Mouse (Mus musculus) spleen, postnatal 10 days (tissue): ENCODE results near the gene Nmnat1.

ENCODE experiments used
- DNase-seq, 2 experiments: peaks; one replicate each; pipeline ENCODE4 v3.0.0; 2021 to 2022; ENCODE audit warnings: low spot score in 2 of 2

Gene Nmnat1

DNA sequence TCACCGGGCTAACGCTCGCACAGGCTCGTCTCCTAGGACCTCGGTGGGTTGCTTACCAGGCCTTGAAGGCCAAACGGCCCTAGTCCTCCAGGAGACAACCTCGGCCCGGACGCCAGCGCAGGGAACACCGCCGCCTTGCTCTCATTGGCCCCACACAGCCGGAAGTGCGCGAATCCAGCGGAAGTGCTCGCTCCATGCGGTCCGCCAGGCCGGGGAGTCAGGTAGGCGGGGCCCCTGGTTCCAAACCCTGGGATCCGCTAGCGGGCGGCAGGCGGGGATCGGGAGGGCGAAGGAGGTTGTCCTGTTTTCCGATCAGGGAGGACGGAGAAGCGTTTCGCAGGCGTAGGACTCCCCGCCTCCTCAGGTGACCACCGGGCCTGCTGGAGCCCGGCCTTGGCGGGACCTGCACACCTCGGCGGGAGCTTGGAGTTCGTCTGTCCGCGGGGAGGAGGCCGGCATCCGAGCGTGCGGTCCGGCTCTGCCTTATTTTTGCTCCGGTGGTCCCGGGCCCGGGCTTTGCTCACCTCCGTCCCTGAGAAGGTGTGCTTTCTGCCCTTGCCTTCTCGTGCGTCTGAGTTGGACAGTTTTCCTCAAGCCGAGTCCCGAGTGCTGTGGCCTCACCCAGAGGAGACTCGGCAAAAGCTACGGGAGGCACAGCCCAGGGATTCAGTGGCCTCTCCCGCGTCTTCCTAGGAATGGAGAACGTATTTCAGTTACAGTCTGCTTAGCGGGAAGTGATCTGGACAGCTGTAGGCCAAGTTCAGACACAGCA is at the start of gene Nmnat1, which contains the start of gene Lzic:
Gene Nmnat1 (minus strand): TSS at position 150 of the 772 bp plus-strand sequence.
Gene Lzic (plus strand): TSS at position 177 of the 772 bp plus-strand sequence.
- DNase-seq = peak; percentile 79 to 91

DNA sequence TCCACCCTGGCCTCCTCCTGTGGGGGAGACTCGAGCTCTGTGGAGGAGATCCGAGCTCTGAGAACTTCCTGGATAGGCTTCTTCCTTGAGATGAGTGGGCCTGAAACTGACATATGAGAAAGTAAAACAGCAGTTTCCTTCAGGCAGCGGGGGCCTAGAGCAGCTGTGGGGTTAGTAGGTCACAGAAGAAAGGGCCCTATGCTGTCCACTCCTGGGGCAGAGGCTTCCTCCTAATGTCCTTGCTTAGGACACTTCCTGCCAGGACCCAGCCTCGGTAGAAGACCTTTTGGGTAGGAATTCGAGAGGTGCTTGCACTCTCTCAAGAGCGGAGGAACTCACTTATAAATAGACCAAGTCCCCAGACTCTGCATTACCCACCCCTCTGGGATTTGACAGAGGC is 44.7 kb upstream of the Nmnat1 start:
- no peak for DNase-seq

DNA sequence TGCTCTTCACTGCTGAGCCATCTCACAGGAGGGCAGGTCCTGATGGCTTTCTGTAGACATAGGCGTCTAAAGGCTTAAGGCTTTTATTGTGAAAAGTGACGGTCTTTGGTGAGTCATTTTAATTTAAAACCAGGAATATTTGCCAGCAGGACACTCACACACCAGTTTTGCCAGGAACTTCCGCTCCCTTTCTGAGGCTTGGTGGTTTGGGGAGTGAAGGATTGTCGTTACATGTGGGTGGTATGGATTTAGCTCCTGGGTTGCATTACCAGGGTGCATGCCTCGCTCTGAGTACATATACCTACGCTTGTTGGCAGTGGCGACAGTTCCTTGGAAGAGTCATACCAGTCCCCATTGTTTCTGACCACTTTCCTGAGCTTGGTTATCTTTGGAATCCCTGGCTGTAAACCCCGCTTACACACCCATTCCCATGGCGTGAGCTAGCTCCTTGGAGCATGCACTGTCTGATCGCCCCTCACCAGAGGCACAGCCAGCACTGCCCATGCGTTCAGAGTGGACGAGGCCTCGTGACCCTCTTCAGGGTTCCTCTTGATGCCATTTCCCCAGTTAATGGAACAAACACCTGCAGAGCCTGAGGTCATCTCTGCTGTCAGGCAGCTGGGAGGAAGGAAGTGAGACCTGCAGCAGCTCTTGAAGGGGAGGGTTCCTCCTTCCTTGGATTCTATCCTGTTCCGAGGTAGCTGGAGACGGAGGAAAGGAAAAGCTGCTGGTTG is 42.8 kb upstream of the Nmnat1 start:
- no peak for DNase-seq

- DNase-seq = no peak
Observed at GRCm38 (mm10) chr4:149526330-149526729, 41.3 kb upstream of the Nmnat1 start.

DNA sequence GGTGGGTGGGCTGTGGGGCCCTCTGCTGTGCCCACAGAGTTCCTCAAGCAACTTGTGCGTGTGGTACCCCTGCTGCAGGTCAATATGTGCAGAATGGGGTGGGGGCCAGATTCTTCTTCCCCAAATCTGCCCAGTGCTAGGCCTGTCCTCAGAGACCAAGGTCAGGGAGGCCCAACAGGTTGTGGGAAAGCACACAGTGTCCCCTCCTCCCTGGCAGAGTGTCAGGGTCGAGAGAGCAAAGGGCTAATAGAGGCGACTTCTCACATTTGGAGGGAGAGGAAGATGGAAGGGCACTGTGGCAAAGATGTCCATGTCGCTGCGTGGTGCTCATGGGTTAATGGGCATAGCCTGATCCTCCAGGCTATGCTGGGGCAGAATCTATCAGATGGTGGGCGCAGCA is 40.8 kb upstream of the Nmnat1 start:
- DNase-seq = no peak

DNA sequence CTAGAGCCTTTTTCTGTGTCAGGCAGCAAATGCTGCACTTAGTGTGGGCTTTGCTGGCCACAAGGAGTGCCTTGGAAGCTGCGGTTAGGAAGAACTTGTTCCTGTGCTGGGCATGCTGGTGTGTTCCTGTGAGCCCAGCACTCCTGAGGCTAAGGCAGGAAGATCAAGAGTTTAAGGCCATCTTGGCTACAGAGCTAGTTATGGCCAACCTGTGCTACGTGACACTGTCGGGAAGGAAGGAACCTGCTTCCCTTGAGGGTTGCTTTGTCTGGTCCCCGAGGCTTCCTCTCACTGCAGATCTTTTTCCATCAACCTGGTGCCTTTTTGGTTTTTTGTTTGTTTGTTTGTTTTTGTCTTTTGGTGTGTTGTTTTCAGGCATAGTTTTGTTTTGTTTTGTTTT is 40.2 kb upstream of the Nmnat1 start:
- no peak for DNase-seq

GRCm38 (mm10) chr4:149523961-149524360 is 39.0 kb upstream of the Nmnat1 start:
- no peak for DNase-seq

DNA sequence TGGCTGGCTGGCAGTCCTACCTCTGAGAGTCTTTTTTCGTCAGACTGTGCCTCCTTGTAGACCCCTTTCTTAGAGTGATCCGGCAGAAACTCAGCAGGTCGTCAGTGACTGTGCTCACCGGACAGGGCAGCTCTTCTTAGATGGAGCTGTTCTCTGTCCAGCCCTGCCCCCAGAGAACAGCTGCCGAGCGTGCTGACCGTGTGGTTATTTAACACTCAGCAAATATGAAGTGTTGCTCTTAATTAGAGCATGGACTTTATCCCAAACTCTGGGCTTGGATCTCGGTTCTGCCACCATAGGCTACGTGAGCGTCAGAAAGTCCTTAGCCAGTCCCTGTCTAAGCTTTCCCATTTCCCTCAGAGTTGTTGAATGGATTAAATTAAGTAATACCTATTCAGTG is 36.3 kb upstream of the Nmnat1 start:
- DNase-seq = no peak

DNA sequence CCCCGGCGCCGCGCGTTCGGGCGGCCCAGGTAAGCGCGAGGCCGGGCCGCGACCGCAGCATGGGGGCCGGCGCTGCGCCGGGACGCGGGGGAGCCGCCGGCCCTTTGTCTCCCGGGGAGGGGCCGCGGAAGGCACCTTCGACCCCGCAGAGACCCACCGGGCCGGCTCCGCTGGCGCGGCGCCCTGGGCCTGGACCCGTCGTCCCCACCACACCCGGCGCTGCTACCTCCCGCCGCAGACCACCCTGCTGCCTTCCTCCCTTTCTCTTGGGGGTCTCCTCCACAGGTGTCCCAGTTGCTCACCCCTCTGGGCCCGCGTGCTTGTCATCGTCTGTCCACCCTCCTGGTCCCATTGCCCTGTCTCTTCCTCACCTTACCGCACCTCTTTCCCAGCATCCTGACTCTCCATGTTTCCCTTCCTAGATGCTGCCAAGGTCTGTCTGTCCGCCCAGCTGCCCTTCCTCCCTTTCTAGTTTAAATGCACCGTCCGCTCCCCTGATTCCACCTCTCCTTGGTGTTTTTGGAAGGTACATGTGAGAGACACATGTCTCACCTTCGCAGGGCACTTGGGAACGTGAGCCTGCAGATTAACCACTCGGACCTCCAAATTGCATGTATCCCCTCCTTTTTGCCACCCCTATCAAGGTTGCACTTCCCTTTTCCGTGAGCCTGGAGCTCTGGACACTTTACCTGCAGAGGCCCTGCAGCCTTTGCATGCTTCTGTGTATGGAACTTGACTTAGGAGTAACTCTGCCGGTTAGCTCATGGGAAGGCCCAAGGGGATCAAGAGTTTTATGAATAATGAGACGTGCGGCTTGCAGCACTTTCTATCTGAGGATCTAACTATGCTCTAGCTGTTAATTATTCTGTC is 33.6 kb upstream of the Nmnat1 start:
- peak; percentile 7 to 29 for DNase-seq

DNA sequence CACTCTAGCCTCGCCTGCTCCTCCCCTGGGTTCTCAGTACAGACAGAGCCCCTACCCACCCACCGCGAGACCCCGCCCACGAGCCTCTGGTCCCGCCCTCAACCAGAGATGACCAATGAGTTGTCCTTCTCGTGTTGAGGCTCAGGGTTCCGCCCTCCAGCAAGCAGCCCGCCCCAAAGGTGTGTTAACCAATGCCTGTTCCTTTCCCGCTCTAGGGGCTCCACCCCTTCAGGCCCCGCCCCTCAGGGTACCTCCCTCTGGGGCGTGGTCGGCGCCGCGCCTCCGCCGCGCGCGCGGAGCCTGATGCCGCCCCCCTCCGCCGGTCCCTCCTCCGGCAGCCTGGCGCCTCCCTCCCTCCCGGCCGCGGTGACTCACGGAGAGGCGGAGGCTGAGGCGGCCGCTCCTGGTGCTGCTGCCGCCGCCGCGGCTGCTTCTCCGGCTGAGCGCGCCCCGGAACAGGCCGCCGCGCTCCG is 32.9 kb upstream of the Nmnat1 start, which contains the start of gene Ctnnbip1:
Gene Ctnnbip1 (plus strand): TSS at position 369 of the 473 bp plus-strand sequence.
- DNase-seq = peak; percentile 75 to 94

DNA sequence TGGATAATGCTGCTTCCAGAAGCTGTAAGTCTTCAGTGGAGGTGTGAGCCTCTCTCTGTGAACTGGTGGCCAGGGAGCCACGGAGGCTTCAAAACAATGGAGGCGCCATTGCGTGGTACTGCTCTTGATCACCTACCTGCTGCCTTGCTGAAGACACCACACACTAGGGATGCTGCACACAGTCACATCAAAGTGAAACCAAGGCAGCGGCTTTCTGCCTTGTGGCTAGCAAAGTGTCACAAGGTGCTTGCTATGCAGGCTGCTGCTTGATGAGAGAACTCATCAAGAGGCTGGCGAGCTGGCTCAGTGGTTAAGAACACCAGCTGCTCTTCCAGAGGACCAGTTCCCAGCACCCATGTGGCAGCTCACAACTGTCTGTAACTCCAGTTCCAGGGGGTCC is 30.7 kb upstream of the Nmnat1 start:
- no peak for DNase-seq

DNA sequence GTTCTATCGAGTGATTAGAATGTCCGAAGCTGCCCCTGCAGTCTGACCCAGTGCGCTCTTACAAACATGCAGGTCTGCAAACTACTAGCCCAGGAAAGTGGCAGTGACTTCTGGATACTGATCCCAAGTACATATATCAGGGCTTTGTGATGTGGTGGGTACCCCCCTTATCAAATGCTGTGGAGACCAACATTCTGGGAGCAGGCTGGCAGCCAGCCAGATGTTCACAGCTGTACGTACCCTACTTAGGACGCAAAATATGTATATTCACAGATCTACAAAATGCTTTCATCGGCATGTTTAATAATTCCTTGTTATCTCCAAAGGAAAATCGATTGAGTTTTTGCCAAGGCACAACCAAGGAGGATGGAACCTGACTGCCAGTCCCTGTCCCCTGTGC is 27.1 kb upstream of the Nmnat1 start:
- DNase-seq = no peak

DNA sequence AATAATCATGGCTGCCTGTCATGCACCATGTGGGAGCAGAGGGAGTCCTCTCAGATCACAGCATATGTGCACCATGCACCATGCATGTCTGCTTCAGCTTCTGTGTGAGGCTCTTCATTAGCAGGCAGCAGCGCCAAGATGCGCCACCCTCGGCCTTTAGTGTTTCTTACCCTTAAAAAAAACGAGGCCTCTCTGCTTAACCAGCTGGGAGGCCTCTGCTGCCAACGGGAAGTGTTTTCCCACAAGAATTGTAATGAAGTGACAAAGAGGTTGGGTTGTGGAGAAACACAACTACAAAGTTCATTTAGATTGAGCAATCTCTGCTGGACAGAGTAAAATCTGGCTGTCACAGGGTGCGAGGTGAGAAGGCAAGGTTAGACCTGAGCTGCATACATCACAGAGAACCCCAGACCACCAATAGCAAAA is 26.2 kb upstream of the Nmnat1 start:
- DNase-seq = no peak

DNA sequence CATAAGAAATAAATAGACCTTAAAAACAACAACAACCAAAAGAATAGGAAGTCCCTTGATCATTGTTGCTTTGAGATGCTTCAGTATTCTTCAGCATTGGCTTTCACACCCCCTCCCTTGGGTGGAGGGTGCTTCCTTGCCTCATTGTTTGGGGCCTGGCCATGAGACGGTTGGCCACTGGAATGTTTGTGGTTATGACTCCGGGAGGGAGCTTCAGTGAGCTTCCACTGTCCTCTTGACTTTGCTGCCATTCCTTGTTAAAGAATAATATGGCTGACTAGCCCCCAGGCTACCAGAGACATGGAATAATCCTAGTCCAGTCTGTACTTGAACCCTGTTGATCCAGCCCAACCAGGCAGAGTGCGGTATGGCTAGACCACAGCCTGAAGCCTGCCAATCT is 21.9 kb upstream of the Nmnat1 start:
- no peak for DNase-seq

DNA sequence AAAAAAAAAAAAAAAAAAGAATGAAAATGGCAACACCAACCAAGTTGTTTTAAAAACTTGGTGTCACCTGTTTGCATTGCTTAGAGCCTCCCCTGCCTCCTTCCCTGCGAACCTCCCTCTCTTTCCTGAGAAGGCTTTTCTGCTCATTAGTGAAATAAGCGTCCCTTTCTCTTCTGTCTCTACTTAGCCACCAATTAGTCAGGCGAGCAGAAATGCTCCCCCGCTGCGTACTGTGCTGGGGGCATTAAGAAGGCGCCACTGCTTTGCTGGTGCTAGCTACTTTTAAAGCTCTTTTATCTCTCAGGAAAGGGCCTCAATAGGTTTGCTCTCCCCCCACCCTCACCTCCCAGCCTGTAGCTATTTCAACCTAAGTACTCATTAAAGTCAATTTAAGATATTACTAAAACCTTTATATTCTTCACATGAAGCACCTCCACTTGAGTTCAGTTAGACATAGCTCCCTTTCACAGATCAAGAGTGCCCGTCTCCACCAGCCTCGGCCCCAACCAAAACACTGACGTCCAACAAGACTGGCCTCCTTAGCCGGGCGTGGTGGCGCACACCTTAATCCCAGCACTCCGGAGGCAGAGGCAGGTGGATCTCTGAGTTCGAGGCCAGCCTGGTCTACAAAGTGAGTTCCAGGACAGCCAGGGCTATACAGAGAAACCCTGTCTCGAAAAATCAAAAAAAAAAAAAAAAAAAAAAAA is 20.4 kb upstream of the Nmnat1 start:
- DNase-seq = no peak

DNA sequence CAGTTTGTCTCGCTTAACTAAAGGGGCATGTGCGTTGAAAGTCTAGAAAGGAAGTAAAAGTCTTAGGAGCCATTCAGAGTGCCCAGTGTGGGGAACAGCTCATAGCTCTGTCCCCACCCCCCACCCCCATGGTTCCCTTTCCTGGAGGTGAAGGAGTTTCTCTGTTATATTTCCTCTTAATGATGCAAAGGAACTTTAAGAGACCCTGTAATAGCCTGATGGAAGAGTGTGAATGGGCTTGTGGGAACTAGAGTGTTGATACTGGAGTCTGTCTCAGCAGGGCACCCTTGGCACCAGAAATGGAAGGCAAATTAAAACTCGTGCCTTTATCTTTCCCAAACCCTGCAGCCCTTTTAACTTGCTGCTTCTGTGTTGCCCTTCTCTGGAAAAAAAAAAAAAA is 19.9 kb upstream of the Nmnat1 start:
- DNase-seq = no peak

GRCm38 (mm10) chr4:149504363-149504762 is 19.4 kb upstream of the Nmnat1 start:
- DNase-seq = no peak

DNA sequence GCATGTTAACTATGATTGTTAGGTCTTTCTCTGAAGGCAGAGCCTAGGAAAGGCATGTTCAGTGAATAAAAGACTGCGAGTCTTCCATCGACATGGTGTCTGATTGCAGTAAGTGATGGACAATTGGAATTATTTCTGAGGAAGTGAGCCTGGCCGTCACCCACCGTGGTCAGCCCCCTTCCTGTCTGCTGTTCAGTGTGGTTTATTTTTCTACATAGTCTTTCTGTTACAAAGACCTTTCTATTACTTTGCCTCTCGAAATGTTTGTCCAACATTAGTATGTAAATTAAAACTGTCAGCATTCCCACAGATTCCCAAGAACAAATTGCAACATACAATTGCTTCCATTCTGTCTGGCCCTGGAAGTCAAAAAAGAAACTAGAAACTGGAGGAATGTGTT is 14.8 kb upstream of the Nmnat1 start:
- no peak for DNase-seq

DNA sequence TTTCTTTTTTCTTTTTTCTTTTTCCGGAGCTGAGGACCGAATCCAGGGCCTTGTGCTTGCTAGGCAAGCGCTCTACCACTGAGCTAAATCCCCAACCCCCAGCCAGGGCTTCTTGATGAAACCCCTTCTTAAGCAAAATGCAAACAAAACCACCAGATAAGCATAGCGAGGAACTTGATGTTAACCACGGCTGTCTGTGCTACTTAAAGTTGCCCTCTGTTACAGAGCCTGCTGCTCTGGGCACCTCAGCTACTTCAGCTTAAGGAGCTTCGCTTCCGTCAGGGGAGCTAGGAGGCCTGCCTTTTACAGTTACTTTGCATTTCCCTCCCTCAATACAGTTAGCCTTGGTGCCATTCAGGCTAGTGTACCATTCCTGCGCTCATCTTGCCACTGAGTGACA is 13.9 kb upstream of the Nmnat1 start:
- DNase-seq = no peak

DNA sequence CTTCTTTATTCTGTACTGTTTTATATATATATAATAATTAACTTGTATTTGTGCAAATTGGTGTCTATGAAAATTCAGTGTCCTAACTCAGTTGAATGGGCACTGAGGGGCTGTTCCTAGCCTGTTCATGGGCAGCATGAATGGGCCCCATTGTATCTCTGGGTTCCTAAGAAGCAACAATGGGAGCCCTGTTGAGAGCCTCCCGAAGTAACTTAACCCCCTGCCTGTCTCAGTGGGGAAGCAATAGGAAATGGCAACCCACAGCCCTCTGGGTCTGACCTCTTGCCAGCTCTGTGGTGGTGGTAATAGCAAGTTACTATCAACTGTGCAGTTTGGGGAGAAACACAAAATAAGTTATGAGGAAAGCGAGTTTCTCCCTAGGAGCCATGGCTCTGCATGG is 11.6 kb upstream of the Nmnat1 start:
- no peak for DNase-seq

DNA sequence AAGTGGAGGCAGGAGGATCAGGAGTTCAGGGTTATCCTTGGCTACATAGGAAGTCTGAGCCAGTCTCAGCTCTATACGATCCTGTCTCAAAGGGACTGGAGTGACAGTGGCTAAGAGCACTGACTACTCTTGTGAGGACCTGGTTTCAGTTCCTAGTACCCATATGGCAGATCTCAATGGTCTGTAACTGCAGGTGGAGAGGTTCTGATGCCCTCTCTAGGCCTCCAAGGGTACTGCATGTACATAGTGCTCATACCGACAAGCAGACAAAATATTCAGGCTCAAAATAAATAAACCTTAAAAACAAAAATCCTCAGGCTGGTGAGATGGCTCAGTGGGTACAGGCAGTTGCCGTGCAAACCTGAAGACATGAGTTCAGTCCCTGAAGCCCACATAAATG is 6.1 kb upstream of the Nmnat1 start:
- no peak for DNase-seq
